Mouse (Mus musculus): ENCODE data around the gene Fam216b.

The Fam216b gene

GRCm38 (mm10) chr14:78088907-78089306 lies at the start of gene Fam216b:
Gene Fam216b (minus strand): TSS chr14:78089007.
- no peak for DNase-seq (ENCODE audit: low spot score)

DNA sequence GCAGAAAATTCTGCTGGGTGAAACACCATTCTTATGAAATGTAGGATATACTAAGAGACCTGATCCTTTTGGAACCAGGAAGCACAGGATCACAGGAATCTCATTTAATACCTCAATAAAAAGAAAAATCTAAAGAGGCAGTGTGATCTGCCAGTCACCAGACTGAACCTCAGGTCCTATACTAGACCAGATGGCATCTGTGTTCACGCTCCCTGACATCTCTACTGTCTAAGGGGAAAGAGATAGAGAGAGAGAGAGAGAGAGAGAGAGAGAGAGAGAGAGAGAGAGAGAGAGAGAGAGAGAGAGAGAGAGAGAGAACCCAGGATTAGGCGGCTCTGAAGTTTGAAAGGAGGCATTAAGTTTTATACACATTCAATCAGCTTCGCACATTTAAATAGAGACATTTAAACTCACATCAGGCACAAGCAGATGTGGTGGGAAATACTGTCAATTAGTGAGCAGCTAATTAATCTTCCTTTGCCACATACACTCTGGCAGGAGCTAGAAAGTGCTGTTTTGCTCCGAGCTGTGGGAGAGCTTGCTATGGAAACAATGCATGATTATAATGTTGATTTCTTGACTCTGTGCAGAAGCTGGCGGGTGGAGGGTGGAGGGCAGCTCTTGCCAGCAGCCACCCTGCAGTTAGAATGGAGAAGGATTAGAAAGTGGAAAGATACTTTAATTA lies 43.7 kb upstream of the Fam216b start:
- no peak for DNase-seq (ENCODE audit: low spot score)

DNA sequence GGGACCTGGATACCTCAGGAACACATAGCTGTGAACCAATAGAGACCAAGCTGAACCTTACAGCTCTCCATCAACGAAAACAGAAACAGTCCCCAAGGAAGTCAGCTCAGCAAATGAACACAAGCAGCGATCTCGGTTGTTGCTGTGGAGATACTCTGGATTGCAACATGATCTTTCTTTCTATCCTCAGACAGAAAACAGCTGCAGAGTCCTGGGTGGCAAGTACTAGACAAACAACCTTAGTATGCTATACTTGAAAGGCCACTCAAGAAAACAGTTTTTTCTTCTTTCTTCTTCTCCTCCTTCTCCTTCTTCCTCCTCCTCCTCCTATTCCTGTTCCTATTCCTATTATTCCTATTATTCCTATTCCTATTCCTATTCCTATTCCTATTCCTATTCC lies 37.9 kb upstream of the Fam216b start:
- DNase-seq (ENCODE audit: low spot score), result no peak

GRCm38 (mm10) chr14:78120286-78120685 lies 31.5 kb upstream of the Fam216b start:
- no peak for DNase-seq (ENCODE audit: low spot score)

- DNase-seq (ENCODE audit: low spot score), result no peak
Observed at GRCm38 (mm10) chr14:78119449-78120200, 30.8 kb upstream of the Fam216b start.

DNA sequence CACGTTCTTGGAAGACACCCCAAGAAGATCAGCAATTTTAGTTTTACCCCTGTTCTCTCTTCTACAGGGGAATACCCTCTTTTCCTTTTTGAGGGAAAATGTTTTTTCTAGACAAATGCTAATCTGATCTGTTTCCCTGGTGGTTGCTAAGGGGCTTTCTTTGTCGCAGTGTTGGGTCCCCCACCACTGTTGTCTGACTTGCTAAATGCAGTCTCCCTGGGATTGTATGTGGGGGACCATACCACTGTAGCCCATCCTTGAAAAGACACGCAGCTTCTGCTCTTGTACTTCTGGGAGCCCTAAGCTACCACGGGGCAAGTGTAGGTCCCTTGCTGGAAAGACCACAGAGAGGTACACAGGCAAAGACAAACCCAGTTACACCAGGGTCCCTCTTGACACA lies 28.9 kb upstream of the Fam216b start:
- DNase-seq (ENCODE audit: low spot score), result no peak

GRCm38 (mm10) chr14:78117268-78117667 lies 28.5 kb upstream of the Fam216b start:
- no peak for DNase-seq (ENCODE audit: low spot score)

DNA sequence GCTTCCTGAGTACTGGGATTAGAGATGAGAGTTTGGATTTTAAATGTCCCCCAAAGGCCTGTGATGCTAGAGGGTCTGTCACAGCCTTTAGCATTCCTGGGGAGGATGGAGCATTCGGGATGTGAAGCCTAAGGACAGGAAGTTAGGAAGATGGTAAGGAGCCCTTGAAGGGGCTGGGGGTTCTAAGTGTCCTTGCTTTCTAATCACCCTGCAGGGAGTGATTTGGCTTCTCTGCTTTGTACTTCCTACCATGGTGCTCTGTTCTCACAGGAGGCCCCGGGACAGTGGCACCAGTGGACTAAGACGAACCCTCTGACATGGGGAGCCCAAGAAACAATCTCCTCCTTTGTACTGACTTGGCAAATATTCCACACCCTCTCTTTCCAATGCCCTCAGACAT lies 23.7 kb upstream of the Fam216b start:
- DNase-seq (ENCODE audit: low spot score), result no peak

GRCm38 (mm10) chr14:78110871-78111270 lies 22.1 kb upstream of the Fam216b start:
- no peak for DNase-seq (ENCODE audit: low spot score)

- DNase-seq (ENCODE audit: low spot score), result no peak
Observed at GRCm38 (mm10) chr14:78109419-78109818, 20.6 kb upstream of the Fam216b start.

- DNase-seq (ENCODE audit: low spot score), result no peak
Observed at GRCm38 (mm10) chr14:78108388-78108787, 19.6 kb upstream of the Fam216b start.

- no peak for DNase-seq (ENCODE audit: low spot score)
Observed at GRCm38 (mm10) chr14:78089591-78089990, 784 bp upstream of the Fam216b start.

DNA sequence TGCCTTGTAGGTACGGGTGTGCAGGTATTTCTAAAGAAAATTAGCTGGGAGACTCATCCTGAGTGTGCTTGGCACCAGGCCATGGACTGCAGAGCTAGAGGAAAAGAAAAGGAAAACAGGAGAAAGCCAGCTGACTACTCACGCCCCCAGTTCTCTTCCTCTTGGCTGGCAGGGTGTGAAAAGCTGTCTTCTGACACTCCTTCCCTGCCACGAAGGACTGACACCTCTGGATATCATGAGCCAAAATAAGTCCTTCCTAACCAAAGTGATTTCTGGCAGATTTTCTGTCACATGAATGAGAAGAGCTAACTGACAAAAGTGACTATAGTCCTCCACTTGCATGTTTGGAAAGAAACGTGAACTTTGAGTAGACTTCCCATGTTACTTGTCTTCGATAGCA lies 5.3 kb downstream of the Fam216b start:
- DNase-seq (ENCODE audit: low spot score), result no peak

GRCm38 (mm10) chr14:78077508-78077907 lies 11.3 kb downstream of the Fam216b start:
- DNase-seq (ENCODE audit: low spot score), result no peak

DNA sequence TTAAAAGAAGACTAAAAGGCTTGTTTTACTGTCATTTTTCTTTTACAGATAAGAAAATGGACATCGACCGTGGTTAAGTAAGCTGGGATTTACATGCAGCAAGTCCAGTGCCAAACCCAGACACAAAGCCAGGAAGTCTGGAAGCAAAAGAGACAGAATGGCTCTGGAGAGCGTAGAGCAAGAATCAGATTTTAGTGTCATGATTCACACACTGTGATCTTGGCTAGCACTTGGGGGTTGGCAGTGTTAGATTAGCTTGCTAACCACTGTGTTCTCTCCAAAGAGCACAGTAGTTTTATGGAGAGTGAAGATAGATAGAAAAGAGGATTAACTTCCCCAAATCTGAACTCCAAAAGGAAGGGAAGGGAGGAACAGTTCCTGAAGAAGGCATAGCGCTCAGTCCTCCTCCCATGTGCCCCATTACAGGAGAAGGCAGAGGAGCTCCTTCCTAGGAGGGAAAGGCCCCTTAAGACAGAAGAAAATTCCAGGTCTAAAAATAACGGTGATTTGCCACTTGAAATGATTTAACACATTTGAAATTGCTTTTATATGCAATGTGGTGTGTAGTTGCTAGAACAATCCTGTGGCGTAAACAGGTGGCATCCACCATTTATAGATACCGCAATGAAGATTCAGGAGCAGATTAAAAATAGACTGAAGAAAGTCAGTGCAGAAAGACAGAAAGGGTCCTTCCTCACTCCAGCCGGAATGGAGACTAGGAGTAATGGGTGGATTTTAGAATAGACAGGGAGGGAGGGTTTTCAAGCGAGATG lies 22.7 kb downstream of the Fam216b start:
- DNase-seq (ENCODE audit: low spot score), result no peak

DNA sequence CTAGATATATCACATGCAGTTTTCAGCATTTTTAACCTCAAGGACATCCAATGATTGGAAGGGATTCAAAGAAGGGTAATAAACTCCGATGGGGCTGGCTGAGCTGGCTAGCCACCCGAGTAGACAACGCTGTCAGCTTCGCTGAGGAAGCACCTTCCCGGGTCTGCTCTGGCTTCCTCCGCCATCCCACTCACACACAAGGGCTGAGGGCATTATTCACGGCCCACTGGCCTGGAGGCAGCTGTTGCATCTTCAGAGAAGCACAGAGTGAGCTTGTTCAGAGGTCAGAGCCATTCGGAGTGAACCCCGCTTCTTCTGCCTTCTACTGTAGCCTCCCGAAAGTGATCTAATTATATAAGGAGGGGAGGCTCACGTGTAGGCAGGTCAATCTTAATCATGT lies 26.3 kb downstream of the Fam216b start:
- no peak for DNase-seq (ENCODE audit: low spot score)

DNA sequence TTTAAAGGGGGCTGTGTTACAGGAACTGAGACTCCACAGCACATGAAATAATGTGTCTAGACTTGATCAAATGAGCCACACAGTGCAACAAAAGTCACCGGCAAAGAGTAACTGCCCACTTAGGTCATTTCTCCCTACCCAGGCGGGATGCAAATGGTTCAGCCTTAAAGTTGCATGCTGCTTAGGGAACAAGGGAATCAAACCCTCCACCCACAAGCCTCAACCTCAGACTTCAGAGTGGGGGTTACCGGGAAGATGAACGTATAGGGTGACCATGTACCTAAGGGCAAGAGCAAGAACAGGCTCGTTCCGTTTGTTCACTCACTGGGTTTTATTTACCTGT lies 28.2 kb downstream of the Fam216b start:
- DNase-seq (ENCODE audit: low spot score), result no peak

DNA sequence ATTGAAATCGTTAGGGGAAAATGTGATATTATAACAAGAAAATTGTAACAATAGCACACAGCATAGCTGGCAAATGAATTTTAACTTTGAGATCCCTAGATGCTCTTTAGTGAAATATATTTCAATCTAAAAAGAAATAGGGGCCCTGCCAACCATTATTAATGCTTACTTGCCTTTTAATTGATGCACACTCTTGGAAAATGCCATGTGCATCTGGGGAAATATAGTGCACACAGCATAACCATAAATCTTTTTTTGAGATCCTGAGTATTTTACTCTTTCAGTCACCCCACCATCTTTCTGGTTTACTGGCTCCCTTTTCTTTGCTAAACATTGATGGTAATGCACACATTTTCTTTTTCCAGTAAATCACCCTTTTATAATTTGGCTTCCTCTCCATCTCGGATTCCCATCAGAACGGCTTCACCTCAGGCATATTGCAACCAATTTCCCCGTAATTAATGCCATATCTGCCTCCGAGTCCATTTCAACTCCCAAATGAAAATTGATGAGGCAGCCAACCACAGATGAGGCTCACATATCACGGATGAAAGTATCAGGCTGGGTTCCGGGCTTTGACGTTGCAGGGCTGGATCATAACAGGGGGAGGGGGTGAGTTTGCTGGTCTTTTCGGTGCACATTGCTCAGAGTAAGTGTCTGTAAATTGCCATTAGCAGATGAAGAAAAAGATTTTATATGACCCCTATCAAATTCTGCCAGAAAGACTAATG lies 28.8 kb downstream of the Fam216b start:
- DNase-seq (ENCODE audit: low spot score), result no peak

DNA sequence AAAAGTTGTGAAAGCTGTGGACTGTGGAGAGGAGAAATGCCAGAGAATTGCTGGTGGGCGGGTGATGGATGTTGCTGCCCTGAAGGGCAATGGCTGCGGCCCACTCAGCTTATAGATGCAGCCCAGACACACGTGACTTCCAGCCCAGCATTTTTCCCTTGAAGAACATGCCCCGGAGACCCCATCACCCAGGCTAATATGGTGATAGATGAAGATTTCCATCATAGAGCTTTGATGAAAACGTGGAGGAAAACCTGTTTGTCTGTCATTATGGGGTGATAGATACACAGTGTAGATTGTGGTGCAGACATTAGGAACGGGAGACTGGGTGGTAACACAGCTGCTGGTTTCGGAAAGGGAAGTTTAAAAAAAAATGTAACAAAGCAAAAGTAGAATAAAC lies 31.4 kb downstream of the Fam216b start:
- no peak for DNase-seq (ENCODE audit: low spot score)

DNA sequence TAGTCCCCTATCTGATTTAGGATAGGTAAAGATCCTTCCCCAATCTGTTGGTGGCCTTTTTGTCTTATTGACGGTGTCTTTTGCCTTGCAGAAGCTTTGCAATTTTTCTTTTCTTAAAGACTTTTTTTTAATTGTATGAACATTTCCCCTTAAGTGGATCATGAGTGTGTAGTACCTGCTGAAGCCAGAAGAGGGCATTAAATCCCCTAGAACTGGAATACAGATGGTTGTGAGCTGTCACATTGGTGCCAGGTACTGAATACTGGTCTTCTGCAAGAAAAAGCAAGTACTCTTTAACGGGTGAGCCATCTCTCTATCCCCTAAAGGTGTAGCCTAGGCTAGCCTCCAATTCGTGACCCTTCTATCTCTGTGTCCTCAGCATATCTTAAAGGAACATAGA lies 32.4 kb downstream of the Fam216b start:
- no peak for DNase-seq (ENCODE audit: low spot score)

DNA sequence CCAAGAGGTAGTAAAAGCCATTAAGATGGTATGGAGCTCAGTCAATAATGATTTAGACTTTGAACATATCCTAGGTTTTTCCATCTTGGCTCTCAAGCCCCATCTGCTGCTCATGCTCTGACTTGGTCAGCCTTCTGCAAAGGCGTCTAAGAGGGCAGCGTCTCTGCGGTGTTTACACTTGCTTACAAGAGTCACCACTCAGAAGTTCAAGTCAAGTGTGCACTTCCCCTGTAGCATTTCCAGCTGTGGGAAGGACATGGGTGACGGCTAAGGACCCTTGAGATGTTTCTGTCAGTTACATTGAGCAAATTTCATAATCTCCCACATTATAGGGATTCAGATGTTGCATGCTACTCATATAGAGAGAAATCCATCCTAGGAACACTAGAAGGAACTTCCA lies 40.1 kb downstream of the Fam216b start:
- no peak for DNase-seq (ENCODE audit: low spot score)

GRCm38 (mm10) chr14:78048258-78048657 lies 40.5 kb downstream of the Fam216b start:
- no peak for DNase-seq (ENCODE audit: low spot score)
